Mouse (Mus musculus) adrenal gland, postnatal 25 days (tissue): Measurements from ENCODE around the gene Zc3h12d. TPM values are rescaled to one million over a fixed set of nuclear protein-coding genes. Genes with fewer than 3 reads are reported as not detected.

Experiments used
- DNase-seq: peaks from one replicate; pipeline ENCODE4 v3.0.0; 2021; ENCODE audit warnings: mixed read lengths
- long read RNA-seq: library from polyadenylated mRNA; stranded (forward); transcript quantifications from one replicate; pipeline ENCODE4 v2.0.0, GENCODE M21; 2021
- total RNA-seq: library from RNA; stranded (reverse); gene quantifications from 2 replicates; pipeline ENCODE4 v1.2.3, GENCODE M21; 2021

Zc3h12d gene
- 0.18 and 0.24 TPM in 2 replicates for total RNA-seq
- long read RNA-seq, partial matches to known transcripts, result 0 of 2 reads
- long read RNA-seq, other reads (novel, unspliced or antisense), result 2 of 2 reads

DNA sequence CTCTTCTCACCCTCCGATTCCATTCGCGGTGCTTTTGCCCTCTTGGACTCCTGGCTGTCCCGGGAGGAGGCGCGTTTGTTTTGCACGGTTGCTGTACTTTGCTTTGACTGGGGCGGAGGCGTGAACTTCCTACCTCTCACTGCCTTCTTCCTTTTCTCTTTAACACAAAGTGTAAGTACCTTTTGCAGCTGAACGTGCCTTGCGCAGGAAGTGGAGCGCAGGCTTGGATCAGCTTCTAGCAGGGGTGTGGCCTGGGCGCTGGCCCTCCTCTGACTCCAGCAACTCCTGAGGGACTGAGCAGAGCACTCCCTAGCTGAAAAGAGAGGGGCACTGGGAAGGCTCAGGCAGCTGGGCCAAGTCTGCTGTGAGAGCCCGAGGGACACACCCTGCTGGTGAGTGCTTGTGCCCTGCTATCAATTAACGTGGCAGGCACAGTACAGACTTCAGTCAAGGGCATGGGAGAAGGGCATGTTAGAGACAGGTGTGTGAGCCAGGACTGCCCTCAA is at the start of gene Zc3h12d:
Gene Zc3h12d (plus strand): TSS at position 300 of the 506 bp plus-strand sequence.
- peak; percentile 27 for DNase-seq

DNA sequence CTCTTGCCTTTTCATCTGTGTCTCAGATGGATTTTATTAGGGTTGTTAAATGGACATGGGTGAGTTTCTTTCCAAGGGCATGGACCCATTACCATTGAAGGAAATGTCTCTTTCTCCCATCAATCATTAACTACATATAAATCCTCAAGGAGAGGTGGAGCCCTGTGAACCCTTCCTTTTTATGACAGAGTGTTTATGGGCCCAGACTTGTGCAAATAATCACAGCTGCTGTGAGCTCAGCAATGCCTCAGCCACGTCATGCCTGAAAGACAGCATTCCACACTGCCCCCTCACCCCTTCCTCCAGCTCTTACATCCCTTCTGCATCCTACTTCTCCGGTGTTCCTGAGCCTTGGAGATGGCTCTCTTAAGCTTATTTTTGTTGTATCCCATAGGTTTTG is 45.0 kb upstream of the Zc3h12d start:
- no peak for DNase-seq

DNA sequence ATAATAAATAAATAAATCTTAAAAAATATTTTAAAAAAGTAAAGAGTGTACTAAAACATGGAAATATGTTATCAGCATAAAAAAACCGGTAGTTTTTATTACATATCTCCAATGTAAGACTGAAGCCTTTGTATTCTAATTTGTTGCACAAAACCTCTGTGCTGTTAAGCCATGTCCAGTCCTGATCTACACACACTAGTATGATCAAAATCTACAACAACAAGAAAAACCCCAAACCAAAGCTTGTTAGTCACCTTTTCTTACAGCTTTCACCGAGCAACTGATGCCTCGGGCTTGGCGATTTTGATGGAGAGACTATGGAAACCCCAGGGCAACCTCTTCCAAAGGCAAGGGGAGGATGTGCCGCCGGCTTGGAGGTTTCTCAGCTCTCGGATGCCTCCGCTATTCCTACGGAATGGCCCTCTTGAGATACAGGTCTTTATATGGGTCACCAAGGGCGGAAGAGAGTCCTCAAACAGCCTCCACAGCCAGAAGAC is 40.0 kb upstream of the Zc3h12d start:
- no peak for DNase-seq

DNA sequence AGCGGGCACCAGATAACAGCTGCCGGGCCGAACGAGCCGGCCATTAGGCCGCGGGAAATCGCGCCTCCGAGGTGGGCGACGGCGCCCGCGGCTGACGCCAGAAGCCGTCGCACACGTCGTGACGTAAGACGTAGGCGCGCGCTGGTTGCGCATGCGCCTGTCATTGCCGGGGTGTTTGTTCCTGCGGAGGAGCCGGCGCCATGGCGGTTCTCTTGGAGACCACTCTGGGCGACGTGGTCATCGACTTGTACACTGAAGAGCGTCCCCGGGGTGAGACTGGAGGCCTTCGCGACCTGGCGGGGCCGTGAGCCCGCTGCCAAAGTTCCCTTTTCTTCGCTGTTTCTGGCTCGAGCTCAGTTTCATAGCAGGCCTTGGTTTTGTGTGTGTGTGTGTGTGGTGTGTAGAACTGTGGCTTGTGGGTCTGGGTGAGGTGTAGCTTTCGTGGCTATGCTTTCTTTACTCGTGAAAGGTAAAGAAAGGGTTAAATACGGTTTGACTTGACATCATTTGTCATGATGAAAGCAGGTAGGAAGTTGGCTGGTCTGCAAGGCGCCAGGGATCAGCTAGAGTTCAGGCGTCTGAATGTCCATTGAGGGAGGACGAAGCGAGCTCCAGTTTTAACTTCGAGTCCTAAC is 39.4 kb upstream of the Zc3h12d start, which contains the start of the genes Ginm1 and Ppil4:
Gene Ginm1 (minus strand): TSS at position 74 of the 635 bp plus-strand sequence.
Gene Ppil4 (plus strand): TSS at position 141 of the 635 bp plus-strand sequence.
- peak; percentile 89 for DNase-seq

DNA sequence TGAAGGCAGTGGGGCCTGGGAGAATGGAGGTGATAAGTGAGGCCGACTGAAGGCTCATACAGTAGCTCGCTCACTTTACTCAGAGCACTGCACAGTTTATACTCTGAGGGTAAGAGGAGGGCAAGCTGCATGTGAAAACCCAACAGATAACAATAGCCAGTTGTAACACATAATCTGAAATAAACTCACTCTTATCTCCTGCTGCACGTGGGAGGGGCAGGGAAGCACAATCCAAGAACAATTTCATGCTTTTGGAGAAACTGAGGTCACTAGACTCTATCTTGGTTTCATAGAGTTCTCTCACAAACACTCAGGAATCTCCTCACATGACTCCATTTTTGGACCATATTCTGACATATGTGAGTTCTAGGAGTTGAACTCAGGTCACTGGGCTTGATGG is 31.0 kb upstream of the Zc3h12d start:
- DNase-seq, result no peak

DNA sequence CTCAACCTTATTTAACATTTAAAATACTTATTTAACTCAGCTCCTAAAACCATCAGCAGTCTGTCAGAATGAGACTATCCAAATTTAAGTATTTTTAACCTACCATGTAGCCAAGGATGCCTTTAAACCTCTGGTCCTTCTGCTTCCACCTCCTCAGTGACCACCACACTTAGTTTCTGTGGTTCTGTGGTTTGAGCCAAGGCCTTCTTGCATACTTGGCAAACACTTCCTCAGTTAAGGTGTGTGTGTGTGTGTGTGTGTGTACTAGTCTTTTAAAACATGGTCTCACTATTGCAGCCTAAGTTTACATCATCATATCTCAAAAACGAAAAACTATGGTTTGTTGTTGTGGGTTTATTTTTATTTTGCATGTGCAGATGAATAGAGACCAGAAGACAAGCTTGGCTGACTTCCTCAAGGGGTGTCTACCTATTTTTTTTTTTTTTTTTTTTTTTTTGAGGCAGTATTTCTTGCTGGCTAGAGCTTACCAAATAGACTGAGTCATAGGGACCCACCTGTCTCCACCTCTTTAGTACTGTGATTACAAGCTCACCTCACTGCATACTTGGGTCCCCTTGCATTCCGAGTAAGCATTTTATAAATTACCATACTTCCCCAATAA is 29.6 kb upstream of the Zc3h12d start:
- DNase-seq, result no peak

DNA sequence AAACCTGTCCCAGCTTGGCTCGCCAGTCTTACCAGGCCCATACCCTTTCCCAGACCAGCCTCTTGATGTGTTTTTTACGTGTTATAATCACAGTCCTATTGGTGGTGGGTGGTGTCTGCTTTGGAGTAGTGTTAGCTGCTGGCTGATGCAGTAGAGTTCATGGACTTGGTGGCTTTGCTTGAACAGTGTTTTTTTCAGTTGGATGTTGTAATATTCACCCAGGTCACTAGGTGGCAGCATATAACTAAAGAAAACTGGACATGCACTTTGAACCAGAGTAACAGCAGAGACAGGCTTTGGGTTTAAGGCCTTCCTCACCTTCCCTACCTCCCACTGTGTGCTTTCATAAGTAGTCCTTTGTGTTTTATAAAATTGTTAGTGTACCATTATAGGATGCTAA is 22.3 kb upstream of the Zc3h12d start:
- no peak for DNase-seq

DNA sequence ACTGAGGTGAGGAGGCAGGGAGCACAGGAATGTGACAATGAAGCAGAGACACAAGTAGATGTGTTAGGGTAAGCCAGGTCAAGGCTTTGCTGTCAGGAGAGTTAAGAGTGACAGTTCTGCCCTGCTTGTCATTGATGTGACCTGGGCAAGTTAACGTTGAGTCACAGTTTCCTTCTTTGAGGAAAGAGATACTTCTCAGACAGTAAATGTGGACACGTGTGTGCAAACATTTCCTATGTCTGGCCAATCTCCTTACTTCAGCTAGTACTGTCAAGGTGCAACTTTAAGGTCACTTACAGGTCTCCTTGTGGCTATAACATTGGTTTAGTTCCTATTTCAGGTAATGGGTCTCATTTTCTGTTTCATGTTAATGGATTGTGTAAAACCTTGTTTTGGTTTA is 15.8 kb upstream of the Zc3h12d start:
- DNase-seq, result no peak

DNA sequence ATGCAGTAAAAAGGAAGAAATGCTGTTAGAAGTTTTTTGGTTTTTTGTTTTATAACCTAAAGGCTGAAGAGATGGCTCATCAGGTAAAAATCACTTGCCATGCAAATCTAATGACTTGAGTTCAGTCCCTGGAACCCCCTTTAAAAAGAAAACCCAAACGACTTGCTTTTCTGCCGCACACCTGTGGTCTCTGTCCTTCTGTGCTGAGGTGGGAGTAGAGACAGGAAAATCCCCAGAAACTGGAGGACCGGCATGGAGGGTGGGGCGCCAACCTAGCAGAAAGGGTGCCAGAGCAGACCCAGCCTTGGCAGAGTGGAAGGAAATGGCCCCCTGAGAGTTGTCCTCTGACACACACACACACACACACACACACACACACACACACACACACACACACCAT is 13.6 kb upstream of the Zc3h12d start:
- DNase-seq, result no peak

DNA sequence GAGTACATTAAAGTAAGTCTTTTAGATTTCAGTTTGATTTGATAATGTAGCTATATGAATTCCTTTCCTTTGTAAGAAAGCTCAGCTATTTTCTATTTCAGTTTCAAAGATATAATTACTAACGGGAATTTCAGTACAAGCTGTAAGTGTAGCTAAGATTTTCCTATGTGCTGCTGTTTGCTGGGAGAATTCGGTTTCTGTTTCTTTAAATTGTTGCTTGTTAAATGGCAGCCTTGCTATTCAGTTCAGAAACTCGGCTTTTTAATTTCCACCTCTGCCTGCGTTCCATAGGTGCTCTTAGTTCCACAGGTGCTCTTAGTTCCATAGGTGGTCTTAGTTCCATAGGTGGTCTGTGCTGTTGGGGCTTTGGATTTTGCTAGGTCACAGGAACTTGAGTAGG is 13.1 kb upstream of the Zc3h12d start:
- DNase-seq, result no peak

DNA sequence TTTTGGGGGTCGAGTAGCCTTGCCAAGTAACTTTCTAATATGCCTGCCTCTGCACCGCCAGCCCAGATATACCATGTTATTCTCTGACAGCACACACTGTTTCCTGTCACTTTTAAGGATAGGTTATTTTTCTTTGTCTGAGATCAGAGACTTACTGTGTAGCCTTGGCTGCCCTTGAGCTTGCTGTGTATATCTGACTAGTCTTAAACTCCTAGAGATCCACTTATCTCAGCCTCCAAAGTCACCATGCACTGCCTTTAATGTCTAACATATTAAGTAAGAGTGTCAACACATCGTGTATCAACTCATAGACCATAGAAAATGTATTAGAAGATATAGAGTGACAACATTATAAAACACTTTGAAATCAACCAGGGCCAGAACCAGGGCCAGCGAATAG is 12.7 kb upstream of the Zc3h12d start:
- DNase-seq, result no peak

DNA sequence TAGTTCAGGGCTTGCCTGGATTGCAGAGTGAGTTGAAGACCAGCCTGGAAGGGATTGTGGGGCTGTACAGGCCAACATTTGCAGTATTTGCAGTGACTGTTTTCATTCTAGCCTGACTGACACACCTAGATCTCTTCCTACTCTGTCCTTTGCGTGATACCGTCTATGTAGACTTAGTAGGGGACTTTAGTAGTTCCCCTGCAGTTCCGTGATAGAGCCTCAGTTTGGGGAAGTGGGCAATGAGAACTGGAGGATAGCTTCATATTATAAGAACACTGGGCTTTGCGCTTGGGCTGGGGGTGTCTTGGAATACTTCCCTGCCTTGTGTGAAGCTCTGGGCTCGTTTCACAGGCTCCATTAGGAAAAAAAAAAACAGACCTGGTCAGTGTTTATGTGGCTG is 12.1 kb upstream of the Zc3h12d start:
- DNase-seq, result no peak

DNA sequence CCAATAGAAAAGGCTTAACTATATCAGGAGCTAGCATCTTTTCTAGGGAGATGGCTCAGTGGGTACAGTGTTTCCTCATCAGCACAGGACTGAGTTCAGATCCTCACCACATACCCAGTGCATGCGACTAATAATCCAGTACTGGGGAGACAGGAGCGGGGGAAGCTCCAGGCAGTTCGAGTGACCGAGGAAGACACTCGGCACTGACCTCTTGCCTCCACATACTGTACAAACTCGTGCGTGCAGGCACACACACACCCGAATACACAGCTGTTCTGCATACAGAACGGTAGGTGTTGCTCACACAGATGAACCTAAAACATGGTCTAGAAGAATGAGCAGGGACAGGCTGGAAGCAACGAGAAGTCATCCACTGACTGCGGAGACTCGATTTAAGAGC is 10.3 kb upstream of the Zc3h12d start:
- DNase-seq, result no peak

DNA sequence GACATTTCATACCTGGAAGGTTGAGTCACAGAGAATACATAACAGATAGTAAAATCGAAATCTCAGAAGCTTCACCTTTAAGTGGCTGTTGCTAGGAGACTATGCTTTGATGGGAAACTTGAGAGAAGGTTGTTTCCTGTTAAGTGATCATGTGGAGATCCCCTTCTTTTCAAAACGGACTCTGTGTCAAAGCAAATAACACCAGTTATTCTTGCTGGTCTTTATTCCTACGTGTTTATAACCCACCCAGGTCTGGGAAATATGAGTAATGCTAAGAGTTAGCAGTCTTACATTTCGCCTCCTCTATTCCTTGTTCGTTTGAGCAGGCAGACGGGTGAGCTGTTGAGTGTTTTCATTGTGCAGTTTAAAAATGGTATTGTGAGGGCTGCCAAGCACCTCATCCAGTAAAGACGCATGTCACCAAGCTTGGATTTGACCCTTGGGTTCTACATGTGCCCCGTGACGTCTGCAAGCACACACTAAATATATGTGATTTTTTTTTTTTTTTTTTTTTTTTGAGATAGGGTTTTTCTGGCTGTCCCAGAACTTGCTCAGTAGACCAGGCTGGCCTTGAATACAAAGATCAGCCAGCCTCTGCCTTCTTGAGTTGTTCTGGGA is 7.5 kb upstream of the Zc3h12d start:
- no peak for DNase-seq

DNA sequence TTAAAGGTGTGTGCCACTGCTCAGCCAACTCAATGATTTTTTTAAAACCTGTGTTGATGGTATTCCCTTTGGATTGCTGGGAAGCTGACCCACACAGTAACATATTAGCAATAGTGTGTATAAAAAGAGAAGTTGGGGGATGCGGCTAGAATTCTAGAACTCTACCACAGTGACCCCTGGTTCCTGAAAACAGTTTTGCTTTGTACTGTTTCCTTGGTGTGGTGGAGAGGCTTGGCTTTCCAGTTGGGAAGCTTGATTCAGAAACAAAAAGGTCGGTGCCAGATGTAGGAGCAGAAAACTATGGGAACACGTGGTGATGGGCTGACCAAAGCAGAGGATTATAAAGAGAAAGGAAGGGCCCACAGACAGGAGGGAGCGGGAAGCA is 7.0 kb upstream of the Zc3h12d start:
- DNase-seq, result no peak

DNA sequence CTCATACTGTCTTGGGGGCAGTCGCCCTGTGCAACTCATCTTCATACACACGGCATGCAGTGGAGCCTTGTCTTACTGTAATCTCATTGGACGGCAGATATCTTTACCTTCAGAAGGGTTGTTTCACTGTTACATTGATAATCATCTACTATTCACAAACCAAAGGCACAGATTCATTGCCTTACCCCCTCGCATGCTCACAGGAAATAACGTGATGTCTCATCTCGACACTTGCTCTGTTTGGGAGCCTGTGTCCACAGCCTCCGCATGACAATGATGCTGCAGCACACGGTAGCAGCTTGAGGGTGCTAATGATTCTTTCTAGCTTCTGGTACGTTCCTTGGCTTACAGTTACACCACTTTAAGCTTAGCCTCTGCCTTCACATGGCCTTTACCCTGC is 6.2 kb upstream of the Zc3h12d start:
- DNase-seq, result no peak

DNA sequence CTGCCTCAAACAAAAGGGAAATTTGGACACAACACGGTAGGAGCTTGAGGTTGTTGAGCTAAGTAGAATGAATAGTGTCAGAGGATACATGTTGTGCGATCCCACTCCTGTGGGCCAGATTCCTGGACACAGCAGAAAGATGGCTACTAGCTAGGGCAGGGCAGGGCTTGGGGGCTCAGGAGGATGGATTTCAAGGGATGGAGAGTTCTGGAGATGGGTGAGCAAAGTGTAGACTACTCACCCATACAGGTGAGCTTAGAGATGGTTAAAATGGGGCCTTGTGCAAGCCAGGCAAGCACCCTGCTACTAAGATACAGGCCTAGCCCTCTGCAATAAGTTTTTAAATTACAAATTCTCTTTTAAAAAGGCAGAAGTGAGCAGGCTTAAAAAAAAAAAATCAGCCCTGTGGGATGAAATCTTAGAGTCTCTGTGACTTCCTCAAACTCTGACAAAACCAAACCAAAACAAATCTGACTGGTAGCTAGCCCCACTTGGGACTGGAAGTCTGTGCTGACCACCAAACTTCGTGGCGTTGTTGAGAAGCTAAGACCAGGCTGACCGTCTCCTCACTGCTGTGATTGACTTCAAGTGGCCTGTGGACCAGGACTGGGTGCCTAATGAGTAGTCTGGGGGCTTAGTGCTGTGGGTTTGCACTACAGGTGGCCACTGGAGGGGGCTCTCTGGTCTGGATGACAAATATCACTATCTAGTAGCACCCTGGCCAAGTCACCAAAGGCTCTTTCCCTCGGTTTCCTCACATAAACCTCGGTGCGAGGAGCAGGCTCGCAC is 1.3 kb downstream of the Zc3h12d start:
- no peak for DNase-seq

DNA sequence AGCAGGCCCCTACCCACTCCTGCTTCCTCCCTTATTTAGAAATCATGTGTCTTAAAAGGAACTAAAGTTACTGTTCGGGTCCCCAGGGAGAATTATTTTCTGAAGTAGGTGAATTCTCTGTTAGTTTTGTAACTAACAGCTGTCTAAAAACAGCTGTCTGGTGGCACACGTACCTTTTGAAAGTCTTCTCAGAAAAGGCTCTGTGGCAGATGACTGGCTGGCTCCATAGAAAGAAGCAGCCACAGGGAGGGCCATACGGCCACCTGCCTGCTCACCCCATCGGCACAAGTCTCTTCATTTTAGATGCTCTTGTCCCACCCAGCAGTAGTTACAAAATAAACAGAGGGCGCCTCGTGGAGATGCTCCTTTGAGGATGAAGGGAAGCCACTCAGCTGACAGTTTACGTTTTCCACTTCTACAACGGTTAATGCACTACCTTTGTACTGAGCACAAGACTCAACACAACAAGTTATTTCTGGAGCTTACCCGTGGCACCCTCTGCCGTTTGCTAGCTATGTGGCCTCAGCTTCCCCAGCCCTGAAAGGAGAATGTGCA is 2.5 kb downstream of the Zc3h12d start:
- no peak for DNase-seq

DNA sequence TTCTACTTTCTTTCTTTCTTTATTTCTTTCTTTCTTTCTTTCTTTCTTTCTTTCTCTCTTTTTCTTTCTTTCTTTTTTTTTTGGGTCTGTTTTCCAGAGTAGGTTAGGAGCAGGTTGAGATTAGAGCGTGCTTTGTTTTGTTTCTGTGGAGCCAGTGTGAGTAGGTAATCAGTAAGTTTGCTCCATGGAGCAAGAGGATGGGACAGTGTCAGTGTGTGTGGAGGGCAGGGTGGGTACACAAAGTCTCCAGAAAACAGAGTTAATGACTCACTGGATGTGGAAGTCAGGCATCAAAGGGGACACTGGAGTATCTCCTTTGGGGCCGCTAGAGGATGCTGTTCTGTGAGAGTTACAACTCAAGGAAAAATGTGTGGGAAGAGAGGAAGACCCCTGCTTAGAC is 4.6 kb downstream of the Zc3h12d start:
- no peak for DNase-seq

DNA sequence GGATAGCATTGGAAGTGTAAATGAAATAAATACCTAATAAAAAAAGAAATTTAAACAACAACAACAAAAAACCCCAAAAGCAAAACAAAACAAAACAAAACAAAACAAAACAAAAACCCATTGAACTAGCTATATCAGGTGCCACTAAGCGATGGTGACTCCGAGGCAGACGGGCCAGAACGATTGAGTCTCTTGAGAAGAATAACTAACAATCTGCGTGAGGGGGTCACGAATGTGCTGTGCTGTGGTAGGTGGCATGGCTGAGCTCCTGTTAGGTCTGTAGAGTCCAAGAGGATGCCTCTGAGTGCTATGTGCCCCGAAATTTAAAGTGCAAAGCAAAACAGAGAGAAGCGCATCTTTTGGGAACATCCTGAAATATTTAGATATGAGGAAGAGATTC is 5.2 kb downstream of the Zc3h12d start:
- DNase-seq, result no peak

DNA sequence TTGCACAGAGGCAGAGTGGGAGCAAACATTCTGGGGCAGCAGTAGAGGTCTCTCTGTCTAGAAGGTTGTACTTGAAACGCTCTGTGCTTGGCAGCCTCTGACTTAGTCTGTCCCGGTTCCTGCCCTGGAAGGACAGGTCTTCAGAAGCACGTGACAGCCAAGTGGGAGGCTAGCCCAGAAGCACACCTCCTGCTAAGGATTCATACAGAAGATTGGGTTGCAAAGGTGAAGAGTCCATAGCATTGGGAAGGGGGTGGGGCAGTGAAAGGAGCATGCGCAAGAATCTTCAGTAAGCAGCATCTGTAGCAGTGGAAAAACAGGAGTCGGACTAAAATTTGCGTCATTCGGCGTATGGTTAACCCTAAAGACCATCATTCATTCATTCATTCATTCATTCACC is 5.8 kb downstream of the Zc3h12d start:
- no peak for DNase-seq

DNA sequence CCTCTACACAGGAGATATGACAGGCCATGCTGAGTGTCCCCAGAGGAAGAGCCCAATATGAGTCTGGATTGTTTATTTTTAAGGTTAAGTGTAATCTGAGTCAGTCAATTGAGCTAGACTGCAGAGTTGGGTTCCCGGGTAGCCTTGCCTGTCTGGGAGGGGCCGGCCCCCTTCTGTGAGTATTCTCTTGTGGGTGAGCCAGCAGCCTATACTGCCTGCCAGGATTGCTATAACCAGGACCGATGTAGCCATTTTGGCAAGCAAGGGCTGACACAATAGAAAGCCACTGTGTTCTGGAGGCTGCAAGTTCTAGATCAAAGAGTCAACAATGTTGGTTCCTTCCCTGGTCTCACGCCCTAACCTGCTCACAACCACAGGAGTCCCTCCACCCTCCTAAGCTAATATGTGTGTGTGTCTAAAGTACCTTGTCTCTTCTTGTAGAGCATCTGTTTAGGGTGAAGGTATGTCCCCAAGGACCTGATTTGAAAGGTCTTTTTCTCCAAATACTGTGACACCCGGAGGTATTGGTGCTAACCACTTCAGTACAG is 6.7 kb downstream of the Zc3h12d start:
- DNase-seq, result no peak
